Mouse (Mus musculus) hindbrain, embryonic 14.5 days (tissue): ENCODE measurements around the gene Ppp1r17. TPM values are rescaled to one million over a fixed set of nuclear protein-coding genes. Genes with fewer than 3 reads are reported as not detected.

ENCODE experiments used
- ATAC-seq: fragments of 200-750 bp; cut with Nextera tagmentation; 2 replicates; pipeline ENCODE4 v1.8.0; 2017; ENCODE audit warnings: moderate number of reproducible peaks, mild to moderate bottlenecking, moderate TSS enrichment, moderate library complexity; ENCODE audit not compliant: low FRiP score
- DNase-seq: peaks from one replicate; pipeline ENCODE4 v3.0.0-alpha.2; 2015; ENCODE audit warnings: low spot score
- H3K27ac ChIP-seq: fragments of 300-500 bp; sonication (generic); 2 replicates; pipeline ENCODE4 v1.5.1; 2014; ENCODE audit warnings: mild to moderate bottlenecking, moderate library complexity
- H3K27me3 ChIP-seq: fragments of 300-500 bp; sonication (generic); 2 replicates; pipeline ENCODE4 v1.6.1; 2014; ENCODE audit warnings: mild to moderate bottlenecking, low read length, mixed read lengths; ENCODE audit not compliant: control insufficient read depth, insufficient read depth
- H3K36me3 ChIP-seq: fragments of 300-500 bp; sonication (generic); replicated peaks from 2 replicates; pipeline ENCODE4 v1.6.1; 2014; ENCODE audit not compliant: control insufficient read depth, insufficient read depth
- H3K4me1 ChIP-seq: fragments of 300-500 bp; sonication (generic); replicated peaks from 2 replicates; pipeline ENCODE4 v1.6.1; 2014; ENCODE audit warnings: antibody characterized with exemption, low read length, mixed read lengths; ENCODE audit not compliant: control insufficient read depth, insufficient read depth
- H3K4me2 ChIP-seq: fragments of 300-500 bp; sonication (generic); replicated peaks from 2 replicates; pipeline ENCODE4 v1.6.1; 2014; ENCODE audit warnings: mild to moderate bottlenecking, moderate library complexity
- H3K4me3 ChIP-seq: fragments of 300-500 bp; sonication (generic); replicated peaks from 2 replicates; pipeline ENCODE4 v1.5.1; 2014; ENCODE audit warnings: mild to moderate bottlenecking, low read length
- H3K9ac ChIP-seq: fragments of 300-500 bp; sonication (generic); 2 replicates; pipeline ENCODE4 v1.6.1; 2014
- H3K9me3 ChIP-seq: fragments of 300-500 bp; sonication (generic); 2 replicates; pipeline ENCODE4 v1.6.1; 2016; ENCODE audit warnings: low read length; ENCODE audit not compliant: control insufficient read depth
- WGBS: fragments of 180-500 bp; shearing (Covaris S2); extraction: QIAGEN DNeasy Blood & Tissue Kit; methylation state at CpG from one replicate; pipeline ENCODE4 v1.1.7; 2014; 5-methylcytosine and 5-hydroxymethylcytosine counted together
- polyA plus RNA-seq: library from polyadenylated mRNA; unstranded; fragments of >200 nt; fragmentation: Nextera tagmentation; extraction: Ambion mirVana; gene quantifications from 2 replicates; pipeline ENCODE4 v1.2.1, GENCODE M21; 2014

The Ppp1r17 gene
- polyA plus RNA-seq, 1 experiment from 2014 or later, result 1.5 TPM

GRCm38 (mm10) chr6:56029986-56030385, 12.7 kb downstream of the Ppp1r17 start:
- no peak overlapping the region for H3K4me2 ChIP-seq
- no peaks in the 10 kb centered on the region for H3K9me3 ChIP-seq
- H3K36me3 ChIP-seq, result no peaks in the 10 kb centered on the region
- H3K27me3 ChIP-seq, result no peaks in the 10 kb centered on the region
- H3K27ac ChIP-seq, result no peak overlapping the region
- no peak overlapping the region for H3K9ac ChIP-seq
- H3K4me3 ChIP-seq, result no peak overlapping the region
- 26% methylated on average over 5 of the region's 5 CpGs for WGBS
- DNase-seq (no peak), ATAC-seq (no peak)
- H3K4me1 ChIP-seq, result 0 out of 2 replicates have a peak, but pooled peaks cover 4% of the 10 kb centered on the region

- Histone ChIP-seq H3K4me2 (no peak overlapping the region), H3K27me3 (no peaks in the 10 kb centered on the region), H3K27ac (no peak overlapping the region), H3K9me3 (no peaks in the 10 kb centered on the region), H3K36me3 (no peaks in the 10 kb centered on the region), H3K9ac (no peak overlapping the region), H3K4me3 (no peak overlapping the region), H3K4me1 (0 out of 2 replicates have a peak, but pooled peaks cover 4% of the 10 kb centered on the region)
- ATAC-seq (no peak), DNase-seq (no peak)
- 82% methylated on average over 2 of the region's 2 CpGs for WGBS
Measured at GRCm38 (mm10) chr6:56032231-56032630, 14.9 kb downstream of the Ppp1r17 start.

GRCm38 (mm10) chr6:56035054-56035453, 17.8 kb downstream of the Ppp1r17 start:
- WGBS, result 76% methylated on average over 10 of the region's 10 CpGs
- Histone ChIP-seq H3K9me3 (no peaks in the 10 kb centered on the region), H3K4me3 (no peak overlapping the region), H3K27me3 (no peaks in the 10 kb centered on the region), H3K36me3 (no peaks in the 10 kb centered on the region), H3K9ac (no peak overlapping the region), H3K4me1 (0 out of 2 replicates have a peak, but pooled peaks cover 4% of the 10 kb centered on the region), H3K4me2 (no peak overlapping the region), H3K27ac (no peak overlapping the region)
- DNase-seq, result no peak
- ATAC-seq, result no peak

GRCm38 (mm10) chr6:56039476-56040055, 22.3 kb downstream of the Ppp1r17 start:
- DNase-seq (no peak), ATAC-seq (no peak; the same call in 1 of the 2 replicates)
- WGBS, result 67% methylated on average over 4 of the region's 4 CpGs

GRCm38 (mm10) chr6:56044270-56044669, 27.0 kb downstream of the Ppp1r17 start:
- H3K4me2 ChIP-seq, result no peak overlapping the region
- H3K9me3 ChIP-seq, result no peaks in the 10 kb centered on the region
- no peaks in the 10 kb centered on the region for H3K36me3 ChIP-seq
- ATAC-seq, result peak; percentile 35; the same call in 1 of the 2 replicates
- no peak overlapping the region for H3K4me3 ChIP-seq
- no peaks in the 10 kb centered on the region for H3K27me3 ChIP-seq
- DNase-seq, result no peak
- WGBS, result 26% methylated on average over 5 of the region's 5 CpGs
- no peaks in the 10 kb centered on the region; the same call in 1 of the 2 replicates for H3K4me1 ChIP-seq
- no peak overlapping the region for H3K27ac ChIP-seq
- H3K9ac ChIP-seq, result no peak overlapping the region

More at GRCm38 (mm10) chr6:56039476-56040055, 22.3 kb downstream of the Ppp1r17 start:
- Histone ChIP-seq H3K27ac (no peak overlapping the region), H3K9me3 (no peaks in the 10 kb centered on the region), H3K36me3 (no peaks in the 10 kb centered on the region), H3K4me1 (no peaks in the 10 kb centered on the region; the same call in 1 of the 2 replicates), H3K4me2 (no peak overlapping the region), H3K4me3 (no peak overlapping the region), H3K27me3 (no peaks in the 10 kb centered on the region), H3K9ac (no peak overlapping the region)

GRCm38 (mm10) chr6:56044716-56045115, 27.4 kb downstream of the Ppp1r17 start:
- H3K36me3 ChIP-seq, result no peaks in the 10 kb centered on the region
- no peaks in the 10 kb centered on the region; the same call in 1 of the 2 replicates for H3K4me1 ChIP-seq
- H3K27ac ChIP-seq, result peak overlapping the region; percentile 32; the same call in 1 of the 2 replicates
- H3K9ac ChIP-seq, result no peak overlapping the region
- no peak overlapping the region for H3K4me2 ChIP-seq
- H3K9me3 ChIP-seq, result no peaks in the 10 kb centered on the region
- H3K4me3 ChIP-seq, result no peak overlapping the region
- no peak for DNase-seq
- WGBS, result 35% methylated on average over 1 of the region's 1 CpGs
- H3K27me3 ChIP-seq, result no peaks in the 10 kb centered on the region
- ATAC-seq, result peak; percentile 19; the same call in 1 of the 2 replicates

- no peaks in the 10 kb centered on the region; the same call in 1 of the 2 replicates for H3K4me1 ChIP-seq
- no peak overlapping the region for H3K4me2 ChIP-seq
- 90% methylated on average over 3 of the region's 3 CpGs for WGBS
- H3K36me3 ChIP-seq, result no peaks in the 10 kb centered on the region
- H3K4me3 ChIP-seq, result no peak overlapping the region
- no peak for ATAC-seq
- no peak overlapping the region for H3K27ac ChIP-seq
- no peak for DNase-seq
- no peak overlapping the region for H3K9ac ChIP-seq
- no peaks in the 10 kb centered on the region for H3K9me3 ChIP-seq
- H3K27me3 ChIP-seq, result no peaks in the 10 kb centered on the region
Measured at GRCm38 (mm10) chr6:56048580-56048979, 31.3 kb downstream of the Ppp1r17 start.

GRCm38 (mm10) chr6:56049104-56049503, 31.8 kb downstream of the Ppp1r17 start:
- Histone ChIP-seq H3K4me3 (no peak overlapping the region), H3K27me3 (no peaks in the 10 kb centered on the region), H3K9me3 (no peaks in the 10 kb centered on the region), H3K9ac (no peak overlapping the region), H3K36me3 (no peaks in the 10 kb centered on the region), H3K4me2 (no peak overlapping the region), H3K27ac (no peak overlapping the region), H3K4me1 (no peaks in the 10 kb centered on the region; the same call in 1 of the 2 replicates)
- DNase-seq, result peak; percentile 79
- ATAC-seq, result peak; percentile 78; the same call in 1 of the 2 replicates
- 32% methylated on average over 4 of the region's 4 CpGs for WGBS

- ATAC-seq (no peak), DNase-seq (no peak)
- Histone ChIP-seq H3K27me3 (no peaks in the 10 kb centered on the region), H3K4me1 (no peaks in the 10 kb centered on the region), H3K36me3 (no peaks in the 10 kb centered on the region), H3K4me2 (no peak overlapping the region), H3K27ac (no peak overlapping the region), H3K9me3 (no peaks in the 10 kb centered on the region), H3K4me3 (no peak overlapping the region), H3K9ac (no peak overlapping the region)
Measured at GRCm38 (mm10) chr6:56063736-56064135, 46.4 kb downstream of the Ppp1r17 start.
